Mouse (Mus musculus): Measurements from ENCODE around the gene Cbr4.

DNA sequence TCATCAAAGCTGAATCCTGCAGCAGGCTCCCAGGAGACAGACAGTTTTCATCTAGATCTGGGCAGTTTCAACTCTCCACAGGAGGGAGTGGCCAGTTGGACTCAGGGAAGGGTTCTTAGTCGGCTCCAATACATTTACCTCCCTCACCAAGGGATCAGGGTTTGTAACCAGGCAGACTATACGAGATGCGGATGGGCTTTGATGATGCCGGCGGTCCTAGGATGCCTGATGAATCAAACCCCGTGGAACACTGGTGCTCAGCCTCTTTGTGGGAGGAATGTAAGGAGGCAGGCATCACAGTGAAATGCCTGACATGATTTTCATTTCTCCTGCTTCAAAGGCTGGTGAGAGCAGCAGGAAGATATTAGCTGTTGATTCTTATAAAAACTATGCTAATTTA, 67.8 kb downstream of the Cbr4 start:
- TF ChIP-seq CTCF (IDR thresholded peaks at IDR 0.05; ENCODE audit: low read depth, low read length) (no peak), POLR2A (IDR thresholded peaks at IDR 0.05; ENCODE audit: borderline replicate concordance, low read depth, low read length) (no peak)
